Mouse (Mus musculus) left cerebral cortex, postnatal 25 days (tissue): ENCODE data around the gene Gm49361. TPM values are rescaled to one million over a fixed set of nuclear protein-coding genes. Genes with fewer than 3 reads are reported as not detected.

Source experiments
- total RNA-seq, 2 experiments: library from RNA; stranded (reverse); gene quantifications; 2 replicates each; pipeline ENCODE4 v1.2.3; 2021

Gm49361 gene
- total RNA-seq, 2 experiments from 2014 or later = 0.76 to 0.83 TPM

Other genes with a start within 250 kb of the Gm49361 start
- gene Il17d, start 221.3 kb downstream of the Gm49361 start, total RNA-seq = 10 to 100 TPM; 15.2 to 15.8 TPM
- 10 to 100 TPM; 35.8 to 36.3 TPM for gene Eef1akmt1, start 174.5 kb downstream of the Gm49361 start, total RNA-seq
- gene Xpo4, start 80.7 kb downstream of the Gm49361 start, total RNA-seq = 10 to 100 TPM; 13.1 to 13.3 TPM
- 10 to 100 TPM; 14.2 to 15.4 TPM for gene Lats2, start 12.3 kb upstream of the Gm49361 start, total RNA-seq
- 10 to 100 TPM; 38.6 to 45.7 TPM for gene Sap18, start 52.1 kb upstream of the Gm49361 start, total RNA-seq
- 1 to 10 TPM in 1 of 2 experiments, under 1 TPM in 1; 0.80 to 1.3 TPM for gene Ska3, start 80.1 kb upstream of the Gm49361 start, total RNA-seq
- 10 to 100 TPM; 67.6 to 69.8 TPM for gene Mrpl57, start 80.1 kb upstream of the Gm49361 start, total RNA-seq
- 10 to 100 TPM; 29.6 to 31.2 TPM for gene Zdhhc20, start 144.2 kb upstream of the Gm49361 start, total RNA-seq